Mouse (Mus musculus): ENCODE results near the gene Nprl3.
"Not testable (repeated sequence)": the region's sequence is repeated elsewhere in the genome, so short reads cannot be mapped to it uniquely, and the experiment has no call there.

Nprl3 gene

GRCm38 (mm10) chr11:32284582-32284981 lies 17.1 kb upstream of the Nprl3 start:
- DNase-seq (ENCODE audit: low spot score): not testable (repeated sequence)

GRCm38 (mm10) chr11:32283091-32283777 lies 15.7 kb upstream of the Nprl3 start, which contains the start of gene Hba-a1:
Hba-a1 (plus strand) TSS chr11:32283511.
- DNase-seq (ENCODE audit: low spot score): not testable (repeated sequence)

GRCm38 (mm10) chr11:32281416-32282144 lies 14.1 kb upstream of the Nprl3 start:
- DNase-seq (ENCODE audit: low spot score): no peak

GRCm38 (mm10) chr11:32280646-32281045 lies 13.1 kb upstream of the Nprl3 start:
- no peak for DNase-seq (ENCODE audit: low spot score)

GRCm38 (mm10) chr11:32278458-32278957 lies 11.0 kb upstream of the Nprl3 start:
- no peak for DNase-seq (ENCODE audit: low spot score)

- no peak for DNase-seq (ENCODE audit: low spot score)
Observed at GRCm38 (mm10) chr11:32277736-32278457, 10.4 kb upstream of the Nprl3 start.

- DNase-seq (ENCODE audit: low spot score): no peak
Observed at GRCm38 (mm10) chr11:32276347-32276746, 8.8 kb upstream of the Nprl3 start, which contains the start of gene Hba-x. Hba-x (plus strand) TSS chr11:32276400.

- no peak for DNase-seq (ENCODE audit: low spot score)
Observed at GRCm38 (mm10) chr11:32271178-32271577, 3.7 kb upstream of the Nprl3 start.

- no peak for DNase-seq (ENCODE audit: low spot score)
Observed at GRCm38 (mm10) chr11:32268952-32269351, 1.4 kb upstream of the Nprl3 start.

GRCm38 (mm10) chr11:32267964-32268363 lies 457 bp upstream of the Nprl3 start:
- DNase-seq (ENCODE audit: low spot score): no peak

GRCm38 (mm10) chr11:32266776-32267175 lies 731 bp downstream of the Nprl3 start:
- no peak for DNase-seq (ENCODE audit: low spot score)

- DNase-seq (ENCODE audit: low spot score): no peak
Observed at GRCm38 (mm10) chr11:32266194-32266593, 1.3 kb downstream of the Nprl3 start.

- DNase-seq (ENCODE audit: low spot score): no peak
Observed at GRCm38 (mm10) chr11:32265117-32265738, 2.3 kb downstream of the Nprl3 start.

- no peak for DNase-seq (ENCODE audit: low spot score)
Observed at GRCm38 (mm10) chr11:32262674-32263415, 4.7 kb downstream of the Nprl3 start.

- no peak for DNase-seq (ENCODE audit: low spot score)
Observed at GRCm38 (mm10) chr11:32256566-32256965, 10.9 kb downstream of the Nprl3 start.

GRCm38 (mm10) chr11:32256146-32256545 lies 11.4 kb downstream of the Nprl3 start:
- DNase-seq (ENCODE audit: low spot score): no peak

GRCm38 (mm10) chr11:32253121-32253520 lies 14.4 kb downstream of the Nprl3 start:
- no peak for DNase-seq (ENCODE audit: low spot score)

GRCm38 (mm10) chr11:32250880-32251763 lies 16.4 kb downstream of the Nprl3 start:
- DNase-seq (ENCODE audit: low spot score): no peak

- DNase-seq (ENCODE audit: low spot score): no peak
Observed at GRCm38 (mm10) chr11:32248350-32248749, 19.2 kb downstream of the Nprl3 start.

- no peak for DNase-seq (ENCODE audit: low spot score)
Observed at GRCm38 (mm10) chr11:32247068-32247467, 20.4 kb downstream of the Nprl3 start.

All from ovary, postnatal 10 days (tissue).